Mouse (Mus musculus) erythroid progenitor cell, adult 5-6 weeks (primary cell): ENCODE measurements around the gene Slc39a1. TPM values are rescaled to one million over a fixed set of nuclear protein-coding genes. Genes with fewer than 3 reads are reported as not detected.
"Not testable (repeated sequence)": the region's sequence is repeated elsewhere in the genome, so short reads cannot be mapped to it uniquely, and the experiment has no call there.

Experiments used
- ATAC-seq: replicated peaks from 2 replicates; pipeline ENCODE4 v1.8.0; 2016; ENCODE audit warnings: moderate number of reproducible peaks, mild to moderate bottlenecking, moderate TSS enrichment, inconsistent platforms; ENCODE audit not compliant: poor library complexity, low FRiP score, severe bottlenecking
- total RNA-seq, 2 experiments: library from RNA; stranded (forward) in 1 of 2; stranded (reverse) in 1 of 2; fragments of 150-400 nt in 1 of 2; fragments of 186-747, 209-891 nt in 1 of 2; gene quantifications; 2 replicates each; pipeline versions ENCODE4 v1.2.3 to v1.2.4; 2015 to 2017; ENCODE audit warnings: low replicate concordance in 2 of 2

Slc39a1 gene
- total RNA-seq, 2 experiments from 2014 or later: 2.1 to 7.4 TPM

DNA sequence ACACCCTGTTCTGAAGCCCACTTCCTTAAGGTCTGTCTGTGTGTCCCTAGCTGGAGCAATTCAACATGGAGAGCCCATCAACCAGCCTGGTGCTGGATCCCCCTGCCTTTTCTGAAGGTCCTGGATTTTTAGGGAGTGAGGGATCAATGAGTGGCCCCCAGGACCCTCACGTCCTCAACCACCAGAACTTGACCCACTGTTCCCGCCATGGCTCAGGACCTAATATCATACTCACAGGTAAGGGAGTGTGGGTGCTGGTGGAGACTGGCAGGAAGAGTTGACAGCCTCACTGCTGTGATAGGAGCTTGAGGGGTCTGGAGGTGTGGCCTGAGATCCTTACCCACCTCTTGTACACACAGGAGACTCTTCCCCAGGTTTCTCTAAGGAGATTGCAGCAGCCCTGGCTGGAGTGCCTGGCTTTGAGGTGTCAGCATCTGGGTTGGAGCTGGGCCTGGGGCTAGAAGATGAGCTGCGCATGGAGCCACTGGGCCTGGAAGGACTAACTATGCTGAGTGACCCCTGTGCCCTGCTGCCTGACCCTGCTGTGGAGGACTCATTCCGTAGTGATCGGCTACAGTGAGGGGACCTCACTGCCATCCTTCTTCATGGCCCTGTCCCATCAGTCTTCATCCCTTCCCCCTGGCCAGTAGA lies 15.3 kb downstream of the Slc39a1 start:
- ATAC-seq: no peak

DNA sequence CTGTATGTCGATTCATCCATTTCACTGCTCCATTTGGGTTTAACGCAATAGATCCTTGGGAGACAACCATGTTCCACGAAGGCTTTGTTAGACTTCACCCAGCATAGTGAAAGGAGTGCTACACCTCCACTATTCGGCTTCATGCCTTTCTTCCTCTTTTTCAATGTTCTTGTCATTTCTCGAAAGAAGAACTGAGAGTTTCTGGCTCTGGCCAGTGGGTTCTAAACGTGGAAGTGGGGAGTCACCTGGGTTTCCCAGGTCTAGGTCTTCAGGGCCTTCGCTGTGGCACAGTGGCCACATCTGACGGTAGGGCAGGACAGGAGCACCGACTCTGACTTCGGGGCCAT lies 16.7 kb downstream of the Slc39a1 start:
- no peak for ATAC-seq

DNA sequence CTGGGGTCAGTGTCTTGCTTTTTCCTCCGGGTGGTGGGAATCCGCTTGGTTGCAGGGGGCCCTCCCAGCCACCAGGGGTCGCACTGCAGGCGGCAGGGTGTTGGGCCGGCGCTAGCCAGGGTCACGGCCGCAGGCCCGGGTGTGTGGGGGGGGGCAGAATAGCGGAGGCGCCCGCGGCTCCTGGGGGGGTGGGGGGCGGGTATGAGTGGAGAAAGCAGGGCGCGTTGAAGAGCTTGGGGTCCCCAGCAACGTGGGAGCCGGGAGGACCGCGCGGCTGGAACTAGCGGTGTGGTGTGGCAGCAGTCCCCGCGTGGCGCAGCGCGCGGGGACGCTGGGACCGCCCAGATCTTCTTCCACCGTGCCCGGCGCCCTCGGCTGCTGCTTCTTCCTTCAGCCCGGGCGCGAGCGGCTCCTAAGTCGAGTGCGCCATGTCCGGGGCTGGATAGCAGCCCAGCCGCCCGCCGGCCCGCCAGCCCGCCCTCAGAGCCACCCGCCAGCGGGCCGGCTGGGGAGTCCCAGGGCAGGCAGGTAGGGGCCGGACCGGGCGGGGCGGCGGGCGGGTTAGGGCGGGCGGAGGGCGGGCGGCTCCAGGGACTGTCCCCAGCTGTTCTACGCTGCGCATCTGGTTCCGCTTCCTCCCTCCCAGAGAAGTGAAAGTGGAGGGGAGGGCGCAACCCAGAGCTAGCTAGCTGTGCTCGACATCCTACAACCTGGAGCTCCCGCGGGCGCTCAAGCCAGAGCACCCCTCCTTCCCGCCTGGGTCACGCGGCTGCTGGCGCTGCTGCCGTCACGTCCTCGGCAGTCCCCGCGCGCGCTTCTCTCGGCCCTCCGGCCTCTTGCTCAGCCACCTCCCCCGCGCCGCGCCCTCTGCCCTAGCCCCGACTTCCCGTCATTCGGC lies 17.3 kb downstream of the Slc39a1 start, which contains the start of gene Dennd4b:
TSS of gene Dennd4b (plus strand) at position 152 of the 898 bp plus-strand sequence.
- peak; percentile 82 for ATAC-seq

DNA sequence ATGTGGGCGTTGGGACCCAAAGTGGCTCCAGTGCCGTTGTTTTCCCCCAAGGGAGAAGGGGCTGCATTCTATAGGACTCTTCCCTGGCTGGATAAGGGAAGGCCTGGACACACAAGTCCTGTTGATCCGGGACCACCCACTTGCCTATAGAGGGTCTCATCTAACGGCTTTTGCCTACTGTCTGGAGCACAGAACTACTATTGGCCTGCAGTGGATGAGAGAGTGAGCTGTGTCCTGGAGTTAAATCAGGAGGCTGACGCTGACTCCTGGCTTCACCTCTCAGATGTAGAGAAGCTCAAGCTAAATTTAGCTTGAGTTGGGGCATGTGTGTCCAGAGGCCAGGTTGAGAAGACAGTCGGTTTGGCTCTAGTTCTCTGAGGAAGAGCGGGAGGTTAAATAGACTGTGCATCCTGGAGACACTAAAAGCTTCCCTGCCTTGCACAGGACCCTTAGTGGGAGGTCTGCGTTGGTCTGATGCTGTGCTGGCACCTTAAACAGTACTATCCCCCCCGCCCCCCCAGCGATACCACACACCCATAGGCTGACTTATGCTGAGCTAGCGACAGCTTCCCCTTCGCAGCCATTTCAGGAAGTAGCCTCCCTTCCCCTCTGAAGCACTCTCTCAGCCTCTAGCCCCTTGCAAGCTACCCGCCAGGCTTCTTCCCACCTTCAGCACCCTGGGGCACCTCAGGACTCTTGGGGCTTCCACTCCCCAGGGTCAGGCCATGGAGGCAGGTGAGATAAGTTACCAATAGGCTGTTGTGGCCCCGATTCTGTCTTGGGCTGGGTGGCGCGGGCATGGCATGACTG lies 18.2 kb downstream of the Slc39a1 start:
- no peak; the same call in 1 of the 2 replicates for ATAC-seq

DNA sequence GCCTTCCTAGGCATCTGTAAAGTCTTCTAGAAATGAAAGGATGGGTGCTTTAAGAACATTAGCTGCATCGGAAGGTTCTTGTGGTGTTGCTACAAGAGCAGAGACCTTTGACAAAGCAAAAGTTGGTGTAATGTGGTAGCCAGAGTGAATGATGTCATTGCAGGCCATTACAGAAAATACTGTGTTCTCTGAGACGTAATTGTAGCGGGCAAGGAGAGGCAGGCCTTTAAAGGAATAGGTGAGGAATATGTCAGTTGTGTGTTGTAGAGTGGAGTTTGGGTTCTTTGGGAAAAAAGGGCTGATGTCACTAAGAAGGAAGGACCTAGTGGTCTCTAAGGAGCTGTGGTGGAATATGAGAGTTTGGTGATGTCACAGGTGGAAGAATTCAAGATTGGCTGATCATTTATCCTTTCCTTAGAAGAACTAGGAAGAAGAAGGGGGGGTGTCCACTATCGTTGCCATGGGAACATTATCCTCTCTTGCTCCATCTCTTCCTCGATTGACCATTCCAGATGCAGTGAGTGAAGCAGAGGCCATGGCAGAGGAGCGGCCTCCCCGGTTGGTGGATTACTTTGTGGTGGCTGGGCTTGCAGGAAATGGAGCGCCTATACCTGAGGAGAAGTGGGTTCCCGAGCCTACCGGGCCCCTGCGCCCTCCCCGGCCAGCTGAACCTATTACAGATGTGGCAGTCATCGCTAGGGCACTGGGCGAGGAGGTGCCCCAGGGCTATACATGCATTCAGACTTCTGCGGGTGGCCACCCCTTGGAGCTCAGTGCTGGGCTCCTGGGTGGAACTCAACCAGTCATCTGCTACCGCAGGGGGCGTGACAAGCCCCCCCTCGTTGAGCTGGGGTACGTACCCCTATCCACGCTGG lies 19.2 kb downstream of the Slc39a1 start:
- no peak for ATAC-seq

DNA sequence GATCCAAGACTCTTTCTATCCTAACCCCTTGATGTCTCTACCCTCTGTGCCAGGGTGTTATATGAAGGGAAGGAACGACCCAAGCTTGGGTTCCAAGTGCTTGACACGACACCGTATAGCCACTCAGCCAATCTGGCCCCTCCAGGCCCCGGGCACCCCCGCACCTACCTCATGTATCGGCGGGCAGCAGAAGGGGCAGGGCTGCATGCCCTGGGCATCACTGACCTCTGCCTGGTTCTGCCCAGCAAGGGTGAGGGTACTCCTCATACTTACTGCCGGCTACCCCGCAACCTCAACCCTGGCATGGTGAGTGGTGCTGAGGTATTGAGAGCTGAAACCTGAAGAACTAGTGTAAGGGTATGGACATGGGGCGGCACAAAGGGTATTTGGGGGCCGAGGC lies 20.2 kb downstream of the Slc39a1 start:
- ATAC-seq: no peak

DNA sequence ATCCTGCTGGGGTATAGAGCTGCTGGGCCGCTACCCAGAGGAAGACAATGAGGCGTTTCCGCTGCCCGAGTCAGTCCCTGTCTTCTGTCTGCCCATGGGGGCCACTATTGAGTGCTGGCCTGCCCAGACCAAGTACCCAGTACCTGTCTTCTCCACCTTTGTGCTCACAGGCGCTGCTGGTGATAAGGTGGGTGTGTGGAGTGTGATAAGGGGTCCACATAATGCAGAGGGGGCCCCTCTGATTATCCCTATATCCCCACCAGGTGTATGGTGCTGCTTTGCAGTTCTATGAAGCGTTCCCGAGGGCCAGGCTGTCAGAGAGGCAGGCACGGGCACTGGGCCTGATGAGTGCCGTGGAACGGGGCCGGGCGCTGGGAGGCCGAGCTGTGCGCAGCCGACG lies 21.0 kb downstream of the Slc39a1 start:
- ATAC-seq: no peak

DNA sequence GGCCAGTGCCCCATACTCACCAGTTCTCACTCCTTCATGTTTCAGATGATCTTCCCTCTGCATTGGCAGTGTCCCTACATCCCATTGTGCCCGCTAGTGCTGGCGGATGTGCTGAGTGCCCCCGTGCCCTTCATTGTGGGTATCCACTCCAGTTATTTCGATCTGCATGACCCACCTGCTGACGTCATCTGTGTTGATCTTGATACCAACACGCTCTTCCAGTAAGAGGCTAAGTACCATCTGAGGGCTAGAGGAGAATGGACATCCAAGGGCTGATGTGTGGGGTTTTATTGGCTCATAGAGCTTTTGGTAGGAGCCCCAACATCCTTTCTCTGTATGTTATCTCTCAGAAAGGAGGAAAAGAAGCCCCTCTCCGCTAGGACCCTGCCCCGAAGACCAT lies 22.8 kb downstream of the Slc39a1 start:
- no peak for ATAC-seq

DNA sequence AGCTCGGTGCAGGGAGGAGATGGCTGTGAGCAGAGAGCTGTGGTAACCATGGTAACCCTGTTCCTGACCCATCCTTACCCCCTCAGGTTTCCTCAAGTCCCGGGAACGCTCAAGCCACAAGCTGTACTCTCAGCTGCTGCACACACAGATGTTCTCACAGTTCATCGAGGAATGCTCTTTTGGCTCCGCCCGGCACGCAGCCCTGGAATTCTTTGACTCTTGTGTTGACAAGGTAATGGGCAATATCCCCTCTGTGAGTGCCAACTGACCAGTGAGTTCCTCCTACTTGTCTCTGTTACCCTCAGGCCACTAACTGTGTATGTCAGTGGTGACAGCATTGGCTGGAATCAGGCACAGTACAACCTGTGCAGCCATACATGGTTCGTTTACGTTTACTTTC lies 24.2 kb downstream of the Slc39a1 start:
- ATAC-seq: no peak

DNA sequence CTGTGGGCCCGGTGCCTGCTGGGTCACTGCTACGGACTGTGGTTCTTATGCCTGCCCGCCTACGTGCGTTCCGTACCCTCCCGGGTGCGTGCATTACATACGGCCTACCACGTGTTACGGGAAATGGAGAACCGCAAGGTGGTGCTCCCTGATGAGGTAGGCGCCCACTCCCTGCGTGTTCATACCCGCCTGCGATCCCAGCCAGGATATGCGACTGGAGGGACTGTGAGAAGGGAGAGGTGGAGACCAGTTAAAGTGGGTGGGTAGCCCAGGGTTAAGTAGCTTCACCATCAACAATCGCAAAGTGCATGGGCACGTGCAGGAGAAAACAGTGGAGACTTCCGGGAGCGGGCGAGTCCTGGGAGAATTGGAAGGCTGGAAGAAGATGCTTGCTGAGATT lies 25.9 kb downstream of the Slc39a1 start:
- ATAC-seq: no peak

DNA sequence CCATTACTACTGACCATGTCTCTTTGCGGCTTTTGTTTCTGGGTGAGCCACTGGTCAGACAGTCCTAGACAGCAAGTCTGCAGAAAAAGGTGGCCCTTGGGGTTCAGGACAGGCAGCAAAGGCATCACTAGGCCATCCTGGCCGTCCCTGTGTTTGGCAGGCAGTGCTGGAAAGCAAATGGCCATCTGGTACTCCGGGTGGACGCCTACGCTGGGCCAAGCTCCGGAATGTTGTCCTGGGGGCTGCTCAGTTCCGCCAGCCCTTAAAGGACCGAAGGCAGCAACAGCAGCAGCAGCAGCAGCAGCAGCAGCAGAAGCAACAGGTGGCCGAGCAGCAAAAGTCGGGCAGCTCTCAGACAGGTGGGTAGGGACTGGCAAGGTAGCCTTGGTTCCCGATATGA lies 27.3 kb downstream of the Slc39a1 start:
- ATAC-seq: no peak

DNA sequence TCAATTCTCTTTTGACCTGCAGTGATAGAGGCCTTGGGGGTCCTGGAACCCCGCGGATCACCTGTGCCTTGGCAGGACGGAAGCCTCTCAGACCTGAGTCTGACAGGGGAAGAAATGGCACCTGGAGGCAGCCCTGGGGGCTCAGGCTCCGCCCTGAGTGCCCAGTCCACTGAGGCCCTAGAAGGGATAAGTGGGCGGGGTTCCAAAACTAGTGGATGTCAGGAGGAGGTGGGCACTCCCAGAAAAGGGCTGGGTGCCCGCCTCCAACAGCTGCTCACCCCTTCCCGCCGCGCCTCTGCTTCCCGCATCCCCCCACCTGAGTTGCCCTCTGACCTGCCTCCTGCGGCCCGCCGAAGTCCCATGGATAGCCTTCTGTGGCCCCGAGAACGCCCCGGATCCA lies 28.9 kb downstream of the Slc39a1 start:
- no peak for ATAC-seq

DNA sequence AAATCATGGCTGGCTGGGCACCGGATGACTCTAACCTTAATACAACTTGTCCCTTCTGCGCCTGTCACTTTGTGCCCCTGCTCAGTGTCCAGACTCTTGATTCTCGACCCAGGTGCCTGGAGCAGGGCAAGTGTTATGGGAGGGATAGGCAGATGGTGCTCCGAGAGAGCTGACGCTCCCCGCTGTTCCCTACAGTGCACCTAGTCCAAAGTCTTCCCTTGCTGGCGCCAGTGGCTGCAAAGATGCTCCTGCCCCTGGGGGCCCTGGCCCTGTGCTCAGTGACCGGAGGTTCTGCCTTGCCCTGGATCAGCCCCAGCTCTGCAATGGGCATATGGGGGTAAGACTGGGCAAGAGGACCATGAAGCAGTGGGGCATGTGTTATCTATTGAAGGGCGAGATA lies 29.8 kb downstream of the Slc39a1 start:
- ATAC-seq: no peak

DNA sequence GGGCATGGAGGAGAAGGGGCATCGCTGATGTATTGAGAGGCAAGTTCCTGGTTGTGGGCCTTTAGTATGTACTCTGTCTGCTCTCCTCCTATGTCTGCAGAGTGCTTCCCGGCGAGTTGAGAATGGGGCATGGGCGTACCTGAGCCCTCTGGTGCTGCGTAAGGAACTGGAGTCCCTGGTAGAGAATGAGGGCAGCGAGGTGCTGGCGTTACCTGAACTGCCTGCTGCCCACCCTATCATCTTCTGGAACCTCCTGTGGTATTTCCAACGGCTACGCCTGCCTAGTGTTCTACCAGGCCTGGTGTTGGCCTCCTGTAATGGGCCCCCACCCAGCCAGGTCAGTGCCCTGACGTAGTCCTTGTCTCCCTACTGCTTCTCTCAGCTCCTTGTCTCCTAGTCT lies 30.2 kb downstream of the Slc39a1 start:
- ATAC-seq: no peak

DNA sequence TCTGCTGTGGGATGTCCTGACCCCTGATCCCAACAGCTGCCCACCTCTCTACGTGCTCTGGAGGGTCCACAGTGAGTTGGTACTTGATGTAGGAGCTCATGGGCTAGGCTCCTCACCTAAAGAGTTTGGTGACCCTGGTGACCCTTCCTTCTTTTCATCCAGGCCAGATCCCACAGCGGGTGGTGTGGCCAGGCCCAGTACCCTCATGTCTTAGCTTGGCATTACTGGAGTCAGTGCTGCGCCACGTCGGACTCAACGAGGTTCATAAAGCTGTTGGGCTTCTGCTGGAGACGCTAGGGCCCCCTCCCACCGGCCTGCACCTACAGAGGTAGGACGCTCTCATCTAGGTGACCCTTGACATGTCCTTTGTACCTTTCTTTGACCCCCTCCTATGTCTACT lies 31.2 kb downstream of the Slc39a1 start:
- ATAC-seq: no peak

DNA sequence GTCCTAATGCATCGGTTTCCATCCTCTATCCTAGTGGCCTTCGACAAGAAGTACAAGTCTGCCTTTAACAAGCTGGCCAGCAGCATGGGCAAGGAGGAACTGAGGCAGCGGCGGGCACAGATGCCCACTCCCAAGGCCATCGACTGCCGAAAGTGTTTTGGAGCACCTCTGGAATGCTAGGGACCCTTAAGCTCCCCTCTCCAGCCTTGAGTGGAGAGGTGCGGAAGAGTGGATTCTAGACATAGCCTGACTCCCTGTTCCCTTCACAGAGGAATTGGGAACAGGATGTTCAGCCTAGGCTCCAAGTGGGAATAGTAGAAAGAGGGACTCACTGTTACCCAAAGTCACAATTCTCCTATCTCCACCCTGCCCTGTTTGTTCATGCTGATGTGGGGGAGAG lies 31.8 kb downstream of the Slc39a1 start:
- ATAC-seq: no peak

DNA sequence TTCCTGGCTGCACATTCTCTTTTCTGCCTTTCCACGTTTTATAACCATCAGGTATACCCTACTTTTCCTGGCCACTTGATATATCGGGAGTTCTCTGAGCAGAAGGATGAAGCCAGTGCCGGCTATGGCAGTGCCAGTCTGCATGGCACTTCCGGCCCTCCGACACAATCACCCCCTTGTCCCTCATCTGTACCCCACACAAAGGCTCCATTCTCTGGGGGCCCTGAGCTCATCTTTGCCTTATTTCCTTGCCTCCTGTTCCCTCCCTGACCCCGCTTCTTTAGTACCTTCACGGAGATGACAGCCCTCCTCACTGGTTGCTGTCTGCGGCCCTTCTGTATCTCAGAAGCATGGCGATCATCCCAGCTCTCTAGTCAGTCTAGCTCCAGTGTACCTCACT lies 32.7 kb downstream of the Slc39a1 start:
- no peak for ATAC-seq

DNA sequence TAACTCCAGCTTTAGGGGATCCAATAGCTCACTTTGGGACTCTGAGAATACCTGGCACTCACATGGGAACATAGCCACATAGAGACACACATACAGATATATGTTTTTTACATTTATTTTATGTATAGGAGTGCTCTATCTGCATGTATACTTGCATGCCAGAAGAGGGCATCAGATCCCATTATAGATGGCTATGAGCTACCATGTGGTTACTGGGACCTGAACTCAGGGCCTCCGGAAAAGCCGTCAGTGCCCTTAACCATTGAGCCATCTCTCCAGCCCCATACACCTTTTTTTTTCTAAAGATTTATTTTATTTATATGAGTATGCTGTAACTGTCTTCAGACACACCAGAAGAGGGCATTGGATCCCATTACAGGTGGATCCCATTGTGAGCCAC lies 36.2 kb downstream of the Slc39a1 start:
- ATAC-seq: no peak

DNA sequence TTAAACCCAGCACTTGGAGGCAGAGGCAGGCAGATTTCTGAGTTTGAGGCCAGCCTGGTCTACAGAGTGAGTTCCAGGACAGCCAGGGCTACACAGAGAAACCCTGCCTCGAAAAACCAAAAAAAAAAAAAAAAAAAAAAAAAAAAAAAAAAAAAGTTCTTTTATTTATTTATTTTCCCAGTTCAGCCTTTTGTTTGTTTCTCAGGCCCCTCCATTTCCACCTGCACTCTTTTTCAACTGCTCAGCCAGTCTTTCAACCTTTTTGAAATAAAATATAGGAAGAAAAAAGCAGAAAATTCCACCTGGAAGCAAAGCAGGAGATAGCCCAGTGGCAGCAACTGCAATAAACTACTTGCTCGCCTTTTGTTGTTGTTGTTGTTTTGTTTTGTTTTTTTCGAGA lies 41.4 kb downstream of the Slc39a1 start:
- not testable (repeated sequence) for ATAC-seq

DNA sequence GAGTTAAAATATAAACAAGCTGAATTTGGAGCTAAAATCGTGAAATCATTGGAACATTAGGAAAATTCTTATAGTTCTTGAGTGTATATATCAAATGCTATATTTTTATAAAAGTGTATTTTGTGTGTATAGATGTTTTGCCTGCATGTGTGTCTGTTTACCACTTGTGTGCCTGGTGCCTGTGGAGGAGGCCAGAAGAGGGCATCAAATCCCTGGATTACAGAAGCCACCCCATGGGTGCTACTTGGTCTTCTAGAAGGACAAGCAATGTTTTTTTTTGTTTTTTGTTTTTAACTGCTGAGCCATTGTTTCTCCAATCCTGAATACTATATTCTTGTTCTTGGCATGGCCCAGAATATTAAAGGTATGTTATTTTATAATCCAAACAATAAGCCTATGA lies 42.6 kb downstream of the Slc39a1 start:
- no peak for ATAC-seq
